Mouse (Mus musculus): ENCODE data around the gene Dnase1.

GRCm38 (mm10) chr16:4085851-4086387 lies 49.2 kb downstream of the Dnase1 start:
- TF ChIP-seq CTCF (IDR thresholded peaks at IDR 0.05; ENCODE audit: low read depth, low read length) (no peak), POLR2A (IDR thresholded peaks at IDR 0.05; ENCODE audit: insufficient read depth, low read length) (no peak), EP300 (IDR thresholded peaks at IDR 0.05; ENCODE audit: insufficient read depth, low read depth, low read length) (no peak)

Data from ES-Bruce4 (cell line).